Mouse (Mus musculus): ENCODE data around the gene Sspo.

The Sspo gene

GRCm38 (mm10) chr6:48539860-48540259, 91.8 kb downstream of the Sspo start:
- DNase-seq (ENCODE audit: low read depth, low spot score), result no peak

- no peak for DNase-seq (ENCODE audit: low read depth, low spot score)
These were observed 92.7 kb downstream of the Sspo start for GRCm38 (mm10) chr6:48540721-48541120.

GRCm38 (mm10) chr6:48541560-48542450, 93.8 kb downstream of the Sspo start:
- DNase-seq (ENCODE audit: low read depth, low spot score), result no peak

GRCm38 (mm10) chr6:48542631-48543030, 94.6 kb downstream of the Sspo start:
- DNase-seq (ENCODE audit: low read depth, low spot score), result no peak

- DNase-seq (ENCODE audit: low read depth, low spot score), result no peak
These were observed 97.2 kb downstream of the Sspo start for GRCm38 (mm10) chr6:48545251-48545650.

- DNase-seq (ENCODE audit: low read depth, low spot score), result no peak
These were observed 98.2 kb downstream of the Sspo start for GRCm38 (mm10) chr6:48546271-48546670.

GRCm38 (mm10) chr6:48546858-48547257, 98.8 kb downstream of the Sspo start:
- no peak for DNase-seq (ENCODE audit: low read depth, low spot score)

GRCm38 (mm10) chr6:48548314-48548713, 100.3 kb downstream of the Sspo start:
- no peak for DNase-seq (ENCODE audit: low read depth, low spot score)

Data from WW6 (cell line).